Mouse (Mus musculus): ENCODE data around the gene Ptprs. TPM values are rescaled to one million over a fixed set of nuclear protein-coding genes. Genes with fewer than 3 reads are reported as not detected.

The Ptprs gene
- polyA plus RNA-seq, 1 experiment, result 101 TPM

GRCm38 (mm10) chr17:56424726-56425583 is 51.3 kb downstream of the Ptprs start:
- DNase-seq (ENCODE audit: low read depth), result no peak

- no peak for DNase-seq (ENCODE audit: low read depth)
Measured at GRCm38 (mm10) chr17:56420022-56420421, 56.3 kb downstream of the Ptprs start.

- no peak for DNase-seq (ENCODE audit: low read depth)
Measured at GRCm38 (mm10) chr17:56418304-56418703, 58.0 kb downstream of the Ptprs start.

- DNase-seq (ENCODE audit: low read depth), result no peak
Measured at GRCm38 (mm10) chr17:56414785-56415184, 61.5 kb downstream of the Ptprs start.

- DNase-seq (ENCODE audit: low read depth), result no peak
Measured at GRCm38 (mm10) chr17:56413113-56413512, 63.2 kb downstream of the Ptprs start.

- no peak for DNase-seq (ENCODE audit: low read depth)
Measured at GRCm38 (mm10) chr17:56411437-56411836, 64.8 kb downstream of the Ptprs start.

- DNase-seq (ENCODE audit: low read depth), result no peak
Measured at GRCm38 (mm10) chr17:56409759-56410158, 66.5 kb downstream of the Ptprs start.

GRCm38 (mm10) chr17:56408965-56409625 is 67.2 kb downstream of the Ptprs start:
- DNase-seq (ENCODE audit: low read depth), result no peak

- no peak for DNase-seq (ENCODE audit: low read depth)
Measured at GRCm38 (mm10) chr17:56407379-56407778, 68.9 kb downstream of the Ptprs start.

- no peak for DNase-seq (ENCODE audit: low read depth)
Measured at GRCm38 (mm10) chr17:56406878-56407277, 69.4 kb downstream of the Ptprs start.

- no peak for DNase-seq (ENCODE audit: low read depth)
Measured at GRCm38 (mm10) chr17:56405856-56406840, 70.1 kb downstream of the Ptprs start.

GRCm38 (mm10) chr17:56405341-56405740 is 70.9 kb downstream of the Ptprs start:
- no peak for DNase-seq (ENCODE audit: low read depth)

GRCm38 (mm10) chr17:56401051-56401521 is 75.2 kb downstream of the Ptprs start:
- no peak for DNase-seq (ENCODE audit: low read depth)

- DNase-seq (ENCODE audit: low read depth), result no peak
Measured at GRCm38 (mm10) chr17:56400221-56400620, 76.1 kb downstream of the Ptprs start.

- no peak for DNase-seq (ENCODE audit: low read depth)
Measured at GRCm38 (mm10) chr17:56396051-56396450, 80.2 kb downstream of the Ptprs start.

GRCm38 (mm10) chr17:56393889-56394288 is 82.4 kb downstream of the Ptprs start:
- DNase-seq (ENCODE audit: low read depth), result no peak

- DNase-seq (ENCODE audit: low read depth), result no peak
Measured at GRCm38 (mm10) chr17:56393238-56393637, 83.0 kb downstream of the Ptprs start.

GRCm38 (mm10) chr17:56387612-56388011 is 88.7 kb downstream of the Ptprs start:
- no peak for DNase-seq (ENCODE audit: low read depth)

- no peak for DNase-seq (ENCODE audit: low read depth)
Measured at GRCm38 (mm10) chr17:56384903-56385302, 91.4 kb downstream of the Ptprs start.

- DNase-seq (ENCODE audit: low read depth), result no peak
Measured at GRCm38 (mm10) chr17:56382997-56383396, 93.3 kb downstream of the Ptprs start.

GRCm38 (mm10) chr17:56381183-56381582 is 95.1 kb downstream of the Ptprs start:
- DNase-seq (ENCODE audit: low read depth), result no peak

GRCm38 (mm10) chr17:56380286-56380685 is 96.0 kb downstream of the Ptprs start:
- DNase-seq (ENCODE audit: low read depth), result no peak
